Mouse (Mus musculus) kidney, adult 18-20 months (tissue): ENCODE data around the gene Prl8a2.

Experiments used
- DNase-seq: peaks from one replicate; pipeline ENCODE4 v3.0.0; 2021

Prl8a2 gene

DNA sequence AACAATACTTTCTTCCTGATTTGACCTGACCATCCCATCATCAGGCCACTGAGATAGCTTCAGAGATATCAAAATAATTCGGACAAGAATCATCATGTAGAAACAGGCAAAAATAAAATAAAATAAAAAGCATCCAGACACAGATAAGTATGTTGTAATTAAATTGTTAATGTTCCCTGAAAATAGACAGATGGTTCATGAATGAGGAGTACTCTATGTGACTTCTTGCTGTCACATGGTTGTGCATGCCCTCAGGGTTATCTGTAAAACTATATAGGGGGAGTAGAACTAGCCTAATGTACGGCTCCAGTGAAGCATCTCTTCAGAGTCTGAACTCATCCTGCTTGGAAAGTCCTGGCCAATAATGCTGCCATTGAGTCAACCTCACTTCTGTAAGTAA is at the start of gene Prl8a2:
TSS of gene Prl8a2 (plus strand) at position 301 of the 400 bp plus-strand sequence.
- DNase-seq: no peak

- no peak for DNase-seq
Observed at GRCm38 (mm10) chr13:27312334-27313225, 32.9 kb upstream of the Prl8a2 start, which contains the start of gene Prl6a1. TSS of gene Prl6a1 (plus strand) at chr13:27312627.

DNA sequence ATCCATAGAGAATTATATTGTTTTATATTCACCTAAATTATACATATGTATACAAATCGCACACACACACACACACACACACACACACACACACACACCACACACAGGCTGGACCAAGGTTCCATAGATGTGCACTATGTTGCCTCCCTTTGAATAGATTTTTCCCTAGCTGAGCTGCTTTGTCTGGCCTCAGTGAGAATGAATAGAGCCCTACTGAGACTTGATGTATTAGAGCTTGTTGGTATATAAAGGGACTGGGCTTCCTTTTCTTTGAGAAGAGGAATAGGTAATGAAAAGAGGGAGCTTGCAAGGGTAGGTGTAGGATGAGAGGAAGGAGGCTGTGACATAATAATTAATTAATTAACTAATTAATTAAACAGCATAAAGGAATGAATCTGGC is 10.5 kb upstream of the Prl8a2 start:
- DNase-seq: no peak

GRCm38 (mm10) chr13:27342733-27343275 is 2.7 kb upstream of the Prl8a2 start:
- no peak for DNase-seq

DNA sequence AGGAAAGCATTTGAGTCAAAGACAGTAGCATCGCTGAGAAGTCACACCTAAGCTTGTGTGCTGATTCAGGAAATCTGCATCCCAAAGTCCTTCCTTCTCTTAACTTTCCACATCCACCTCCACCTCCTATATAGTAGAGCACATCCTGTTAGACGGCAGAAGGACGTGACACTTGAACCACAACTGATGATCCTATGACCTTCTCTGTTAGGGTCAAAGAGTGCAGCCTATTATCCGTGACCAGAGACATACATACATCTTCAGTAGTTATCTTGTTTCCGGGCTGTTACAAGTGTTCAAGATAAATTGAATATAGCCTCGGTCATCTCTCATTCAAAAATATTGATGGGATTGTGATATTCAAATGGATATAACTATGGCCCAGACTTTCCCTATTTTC is 45.3 kb downstream of the Prl8a2 start, which contains the start of gene Prl2b1:
TSS of gene Prl2b1 (minus strand) at position 101 of the 400 bp plus-strand sequence.
- DNase-seq: no peak

DNA sequence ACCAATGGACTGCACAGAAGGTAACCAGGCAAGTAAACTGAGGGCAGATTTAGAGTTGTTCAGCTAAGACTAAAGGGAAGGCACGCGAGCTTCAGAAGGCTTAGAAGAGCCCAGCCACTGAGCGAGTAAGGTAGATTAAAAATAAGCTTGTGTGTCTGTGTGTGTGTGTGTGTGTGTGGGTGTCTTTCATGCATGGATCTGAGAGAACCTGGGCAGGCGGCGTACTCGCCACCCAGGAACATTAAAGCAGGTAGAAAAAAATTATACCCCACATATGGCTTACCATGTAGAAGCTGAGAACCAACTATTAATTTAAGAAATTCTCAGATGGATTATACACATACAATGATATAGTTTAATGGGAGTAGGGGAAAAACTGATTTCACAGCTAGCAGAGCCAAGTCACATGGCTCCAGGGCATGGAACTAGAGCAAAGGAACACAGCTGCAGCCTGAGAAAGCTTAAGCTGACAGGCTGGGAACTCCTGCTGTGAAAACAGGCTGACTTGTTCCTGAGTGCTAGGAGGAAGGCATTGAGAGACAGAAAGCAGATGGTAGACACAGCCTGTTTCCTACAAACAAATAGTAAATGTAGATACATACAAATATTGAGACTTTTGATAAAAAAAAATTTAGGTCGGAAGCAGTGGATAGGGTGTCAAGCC is 53.7 kb downstream of the Prl8a2 start:
- DNase-seq: no peak
